Mouse (Mus musculus): ENCODE results near the gene Hist1h3i. TPM values are rescaled to one million over a fixed set of nuclear protein-coding genes. Genes with fewer than 3 reads are reported as not detected.
"Not testable (repeated sequence)": the region's sequence is repeated elsewhere in the genome, so short reads cannot be mapped to it uniquely, and the experiment has no call there.

The Hist1h3i gene
- polyA plus RNA-seq (2014; fragmentation: Nextera tagmentation; extraction: Ambion mirVana), result 127 and 141 TPM in 2 replicates

DNA sequence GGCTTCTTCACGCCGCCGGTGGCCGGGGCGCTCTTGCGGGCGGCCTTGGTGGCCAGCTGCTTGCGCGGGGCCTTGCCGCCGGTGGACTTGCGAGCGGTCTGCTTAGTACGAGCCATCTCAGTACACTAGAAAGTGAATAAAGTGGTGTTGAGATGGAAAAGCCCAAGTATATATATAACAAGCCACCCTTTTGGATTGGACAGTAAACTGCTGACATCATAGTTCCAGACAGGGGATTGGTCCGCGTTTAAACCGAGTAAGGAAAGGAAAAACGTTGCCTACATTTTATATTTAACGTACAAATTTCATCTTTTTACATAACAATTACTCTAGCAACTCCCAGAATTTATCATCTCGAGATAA, at the start of gene Hist1h3i:
TSS of gene Hist1h3i (minus strand) at position 116 of the 363 bp plus-strand sequence.
- ATAC-seq (ENCODE audit: low read depth) (peak; percentile 70), DNase-seq (ENCODE audit: low spot score) (peak; percentile 97)
- under 1% methylated on average over 13 of the region's 20 CpGs for WGBS
- Histone ChIP-seq H3K9ac (ENCODE audit: low read depth, low read length) (peak within 1 kb of the TSS; percentile 71), H3K4me2 (ENCODE audit: low read depth, low read length) (peak within 1 kb of the TSS; percentile 60), H3K27me3 (replicated peaks; ENCODE audit: control insufficient read depth, insufficient read depth, low read length) (no peaks in the 10 kb centered on the region), H3K4me1 (ENCODE audit: control insufficient read depth, insufficient read depth, low read length) (peaks cover 34% of the 10 kb centered on the region), H3K27ac (replicated peaks; ENCODE audit: low read depth, low read length) (peak within 1 kb of the TSS; percentile 90), H3K4me3 (ENCODE audit: low read depth, low read length) (peak within 1 kb of the TSS; percentile 44), H3K9me3 (ENCODE audit: control insufficient read depth, low read length) (no peaks in the 10 kb centered on the region), H3K36me3 (ENCODE audit: control insufficient read depth, insufficient read depth, low read length) (no peaks in the 10 kb centered on the region)

DNA sequence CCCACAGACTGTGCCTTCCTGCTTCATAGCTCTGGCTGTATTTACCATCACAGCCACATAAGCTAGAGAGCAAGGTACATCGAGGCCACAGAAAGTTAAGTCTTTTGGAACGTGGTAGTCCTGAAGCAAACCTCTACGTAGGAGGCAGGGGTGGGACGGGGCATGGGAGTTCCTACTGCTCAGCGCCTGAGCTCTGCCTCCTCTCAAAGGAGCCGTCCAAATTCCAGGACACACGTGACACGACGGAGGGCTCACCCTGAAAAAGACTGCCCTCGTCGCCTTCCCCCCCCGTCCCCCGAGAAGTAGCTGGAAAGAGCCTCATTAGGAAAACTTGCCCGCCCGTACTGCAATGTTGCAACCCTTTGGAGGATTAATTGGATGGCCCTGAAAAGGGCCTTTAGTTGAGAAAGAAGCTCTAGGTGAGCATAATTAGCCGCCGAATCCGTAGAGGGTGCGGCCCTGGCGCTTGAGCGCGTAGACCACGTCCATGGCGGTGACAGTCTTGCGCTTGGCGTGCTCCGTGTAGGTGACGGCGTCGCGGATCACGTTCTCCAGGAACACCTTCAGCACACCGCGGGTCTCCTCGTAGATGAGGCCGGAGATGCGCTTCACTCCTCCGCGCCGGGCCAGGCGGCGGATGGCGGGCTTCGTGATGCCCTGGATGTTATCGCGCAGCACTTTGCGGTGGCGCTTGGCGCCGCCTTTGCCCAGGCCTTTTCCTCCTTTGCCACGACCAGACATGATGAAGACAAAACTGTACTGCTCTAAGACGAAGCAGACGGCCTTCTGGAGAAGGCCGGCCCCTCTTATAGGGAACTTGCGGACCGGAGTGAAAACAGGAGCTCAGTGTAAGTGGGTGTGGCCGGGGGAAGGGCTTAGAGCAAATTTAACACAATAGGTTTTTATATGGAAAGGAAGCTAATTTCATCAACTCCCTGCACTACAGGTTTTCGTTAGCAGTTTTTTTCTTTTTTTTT, 48.5 kb upstream of the Hist1h3i start, which contains the start of gene Hist1h4n:
TSS of gene Hist1h4n (minus strand) at position 779 of the 977 bp plus-strand sequence.
- H3K27ac ChIP-seq (replicated peaks; ENCODE audit: low read depth, low read length); H3K9ac ChIP-seq (ENCODE audit: low read depth, low read length); DNase-seq (ENCODE audit: low spot score); H3K4me1 ChIP-seq (ENCODE audit: control insufficient read depth, insufficient read depth, low read length); H3K36me3 ChIP-seq (ENCODE audit: control insufficient read depth, insufficient read depth, low read length); H3K27me3 ChIP-seq (replicated peaks; ENCODE audit: control insufficient read depth, insufficient read depth, low read length); H3K9me3 ChIP-seq (ENCODE audit: control insufficient read depth, low read length): not testable (repeated sequence)
- WGBS, result 0% methylated on average over 5 of the region's 58 CpGs
- ATAC-seq (ENCODE audit: low read depth), result peak; percentile 83
- Histone ChIP-seq H3K4me3 (ENCODE audit: low read depth, low read length) (0 out of 2 replicates have a peak within 1 kb of the TSS, but pooled peaks have one; percentile 15), H3K4me2 (ENCODE audit: low read depth, low read length) (0 out of 2 replicates have a peak within 1 kb of the TSS, but pooled peaks have one; percentile 32)

DNA sequence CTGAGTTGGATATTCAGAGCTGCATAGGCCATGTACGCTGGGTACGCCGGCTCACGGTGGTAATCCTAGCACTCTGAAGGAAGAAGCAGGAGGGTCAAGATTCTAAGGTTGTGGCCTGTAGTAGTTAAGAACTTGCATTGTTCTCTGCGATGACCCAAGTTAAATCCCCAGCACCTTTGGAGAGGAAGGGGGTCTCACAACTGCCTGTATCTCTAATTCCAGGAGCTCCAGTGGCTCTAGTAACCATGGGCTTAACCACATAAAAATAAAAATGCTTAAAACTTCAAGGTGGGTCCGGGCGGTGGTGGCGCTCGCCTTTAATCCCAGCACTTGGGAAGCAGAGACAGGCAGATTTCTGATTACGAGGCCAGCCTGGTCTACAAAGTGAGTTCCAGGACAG, 47.2 kb upstream of the Hist1h3i start:
- H3K4me2 ChIP-seq (ENCODE audit: low read depth, low read length), result no peak overlapping the region
- H3K9me3 ChIP-seq (ENCODE audit: control insufficient read depth, low read length), result no peaks in the 10 kb centered on the region
- DNase-seq (ENCODE audit: low spot score) (no peak), ATAC-seq (ENCODE audit: low read depth) (no peak)
- WGBS, result 89% methylated on average over 10 of the region's 10 CpGs
- no peaks in the 10 kb centered on the region for H3K36me3 ChIP-seq (ENCODE audit: control insufficient read depth, insufficient read depth, low read length)
- H3K9ac ChIP-seq (ENCODE audit: low read depth, low read length), result no peak overlapping the region
- no peak overlapping the region for H3K4me3 ChIP-seq (ENCODE audit: low read depth, low read length)
- no peak overlapping the region for H3K27ac ChIP-seq (replicated peaks; ENCODE audit: low read depth, low read length)
- H3K4me1 ChIP-seq (ENCODE audit: control insufficient read depth, insufficient read depth, low read length), result no peaks in the 10 kb centered on the region
- H3K27me3 ChIP-seq (replicated peaks; ENCODE audit: control insufficient read depth, insufficient read depth, low read length), result no peaks in the 10 kb centered on the region

DNA sequence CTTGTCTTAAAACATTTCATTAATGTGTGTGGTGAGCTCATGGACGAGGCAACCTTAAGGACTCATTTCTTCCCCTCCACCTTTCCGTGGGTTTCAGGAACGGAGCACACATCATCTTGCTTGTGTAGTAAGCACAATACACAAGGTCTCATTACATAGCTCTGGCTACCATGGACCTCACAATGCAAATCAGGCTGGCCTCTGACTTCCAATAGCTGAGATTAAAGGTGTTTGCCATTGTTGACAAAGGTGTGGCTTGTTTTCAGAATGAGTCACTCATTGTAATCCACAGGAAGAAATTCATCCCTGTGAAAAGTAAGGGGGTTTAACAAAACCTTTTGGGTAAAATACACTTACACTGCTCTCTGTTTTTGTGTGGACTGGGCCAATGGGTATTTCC, 45.3 kb upstream of the Hist1h3i start:
- 86% methylated on average over 3 of the region's 3 CpGs for WGBS
- no peaks in the 10 kb centered on the region for H3K9me3 ChIP-seq (ENCODE audit: control insufficient read depth, low read length)
- H3K4me2 ChIP-seq (ENCODE audit: low read depth, low read length), result no peak overlapping the region
- H3K4me1 ChIP-seq (ENCODE audit: control insufficient read depth, insufficient read depth, low read length), result no peaks in the 10 kb centered on the region
- H3K36me3 ChIP-seq (ENCODE audit: control insufficient read depth, insufficient read depth, low read length), result no peaks in the 10 kb centered on the region
- H3K27ac ChIP-seq (replicated peaks; ENCODE audit: low read depth, low read length), result no peak overlapping the region
- H3K27me3 ChIP-seq (replicated peaks; ENCODE audit: control insufficient read depth, insufficient read depth, low read length), result no peaks in the 10 kb centered on the region
- H3K4me3 ChIP-seq (ENCODE audit: low read depth, low read length), result no peak overlapping the region
- H3K9ac ChIP-seq (ENCODE audit: low read depth, low read length), result no peak overlapping the region
- DNase-seq (ENCODE audit: low spot score) (no peak), ATAC-seq (ENCODE audit: low read depth) (no peak)

DNA sequence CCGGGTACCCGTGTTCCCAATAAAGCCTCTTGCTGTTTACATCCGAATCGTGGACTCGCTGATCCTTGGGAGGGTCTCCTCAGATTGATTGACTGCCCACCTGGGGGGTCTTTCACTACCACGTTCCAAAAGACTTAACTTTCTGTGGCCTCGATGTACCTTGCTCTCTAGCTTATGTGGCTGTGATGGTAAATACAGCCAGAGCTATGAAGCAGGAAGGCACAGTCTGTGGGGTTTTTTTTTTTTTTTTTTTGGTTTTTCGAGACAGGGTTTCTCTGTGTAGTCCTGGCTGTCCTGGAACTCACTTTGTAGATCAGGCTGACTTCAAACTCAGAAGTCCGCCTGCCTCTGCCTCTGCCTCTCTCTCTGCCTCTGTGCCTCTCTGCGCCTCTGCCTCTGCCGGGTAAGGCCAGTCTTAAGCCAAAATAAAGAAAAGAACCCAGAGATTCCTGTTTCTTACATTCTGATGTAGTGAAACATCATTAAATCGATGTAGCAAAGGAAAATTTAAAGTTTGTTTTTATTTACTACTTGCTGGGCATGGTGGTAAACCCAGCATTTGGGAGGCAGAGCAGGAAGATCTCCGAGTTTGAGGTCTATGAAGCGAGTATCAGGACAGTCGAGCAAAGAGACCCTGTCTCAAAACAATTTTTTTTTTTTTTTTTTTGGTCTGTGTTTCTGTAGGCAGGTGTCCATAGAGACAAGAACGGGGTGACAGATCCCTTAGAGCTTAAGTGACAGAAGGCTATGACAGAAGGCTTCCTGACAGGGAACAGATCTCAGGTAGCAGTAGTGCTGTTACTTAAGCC, 37.1 kb upstream of the Hist1h3i start:
- not testable (repeated sequence) for H3K4me1 ChIP-seq (ENCODE audit: control insufficient read depth, insufficient read depth, low read length)

DNA sequence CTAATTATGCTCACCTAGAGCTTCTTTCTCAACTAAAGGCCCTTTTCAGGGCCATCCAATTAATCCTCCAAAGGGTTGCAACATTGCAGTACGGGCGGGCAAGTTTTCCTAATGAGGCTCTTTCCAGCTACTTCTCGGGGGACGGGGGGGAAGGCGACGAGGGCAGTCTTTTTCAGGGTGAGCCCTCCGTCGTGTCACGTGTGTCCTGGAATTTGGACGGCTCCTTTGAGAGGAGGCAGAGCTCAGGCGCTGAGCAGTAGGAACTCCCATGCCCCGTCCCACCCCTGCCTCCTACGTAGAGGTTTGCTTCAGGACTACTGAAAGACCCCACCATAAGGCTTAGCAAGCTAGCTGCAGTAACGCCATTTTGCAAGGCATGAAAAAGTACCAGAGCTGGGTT, 28.9 kb upstream of the Hist1h3i start:
- WGBS, result 0% methylated on average over 11 of the region's 14 CpGs
- H3K27me3 ChIP-seq (replicated peaks; ENCODE audit: control insufficient read depth, insufficient read depth, low read length); H3K9me3 ChIP-seq (ENCODE audit: control insufficient read depth, low read length); DNase-seq (ENCODE audit: low spot score); H3K36me3 ChIP-seq (ENCODE audit: control insufficient read depth, insufficient read depth, low read length); H3K9ac ChIP-seq (ENCODE audit: low read depth, low read length); H3K27ac ChIP-seq (replicated peaks; ENCODE audit: low read depth, low read length); H3K4me1 ChIP-seq (ENCODE audit: control insufficient read depth, insufficient read depth, low read length): not testable (repeated sequence)
- H3K4me3 ChIP-seq (ENCODE audit: low read depth, low read length), result 0 out of 2 replicates have a peak overlapping the region, but pooled peaks have one; percentile 17
- H3K4me2 ChIP-seq (ENCODE audit: low read depth, low read length), result peak overlapping the region; percentile 45
- ATAC-seq (ENCODE audit: low read depth), result peak; percentile 39

More for the DNA sequence above, 37.1 kb upstream of the Hist1h3i start:
- not testable (repeated sequence) for H3K4me3 ChIP-seq (ENCODE audit: low read depth, low read length); H3K9me3 ChIP-seq (ENCODE audit: control insufficient read depth, low read length); H3K27me3 ChIP-seq (replicated peaks; ENCODE audit: control insufficient read depth, insufficient read depth, low read length); H3K4me2 ChIP-seq (ENCODE audit: low read depth, low read length); DNase-seq (ENCODE audit: low spot score); H3K9ac ChIP-seq (ENCODE audit: low read depth, low read length); H3K36me3 ChIP-seq (ENCODE audit: control insufficient read depth, insufficient read depth, low read length); ATAC-seq (ENCODE audit: low read depth); H3K27ac ChIP-seq (replicated peaks; ENCODE audit: low read depth, low read length)
- WGBS, result 66% methylated on average over 6 of the region's 16 CpGs

DNA sequence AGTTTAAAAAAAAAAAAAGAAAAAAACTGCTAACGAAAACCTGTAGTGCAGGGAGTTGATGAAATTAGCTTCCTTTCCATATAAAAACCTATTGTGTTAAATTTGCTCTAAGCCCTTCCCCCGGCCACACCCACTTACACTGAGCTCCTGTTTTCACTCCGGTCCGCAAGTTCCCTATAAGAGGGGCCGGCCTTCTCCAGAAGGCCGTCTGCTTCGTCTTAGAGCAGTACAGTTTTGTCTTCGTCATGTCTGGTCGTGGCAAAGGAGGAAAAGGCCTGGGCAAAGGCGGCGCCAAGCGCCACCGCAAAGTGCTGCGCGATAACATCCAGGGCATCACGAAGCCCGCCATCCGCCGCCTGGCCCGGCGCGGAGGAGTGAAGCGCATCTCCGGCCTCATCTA, 28.4 kb upstream of the Hist1h3i start, which contains the start of gene Hist1h4m:
TSS of gene Hist1h4m (plus strand) at position 208 of the 400 bp plus-strand sequence.
- H3K4me2 ChIP-seq (ENCODE audit: low read depth, low read length), result peak within 1 kb of the TSS; percentile 45
- not testable (repeated sequence) for H3K4me1 ChIP-seq (ENCODE audit: control insufficient read depth, insufficient read depth, low read length); H3K9ac ChIP-seq (ENCODE audit: low read depth, low read length); H3K27me3 ChIP-seq (replicated peaks; ENCODE audit: control insufficient read depth, insufficient read depth, low read length); H3K9me3 ChIP-seq (ENCODE audit: control insufficient read depth, low read length); H3K27ac ChIP-seq (replicated peaks; ENCODE audit: low read depth, low read length); H3K36me3 ChIP-seq (ENCODE audit: control insufficient read depth, insufficient read depth, low read length); DNase-seq (ENCODE audit: low spot score)
- no CpG with 5 or more reads among the region's 24 CpGs for WGBS
- peak; percentile 59 for ATAC-seq (ENCODE audit: low read depth)
- H3K4me3 ChIP-seq (ENCODE audit: low read depth, low read length), result 0 out of 2 replicates have a peak within 1 kb of the TSS, but pooled peaks have one; percentile 17

DNA sequence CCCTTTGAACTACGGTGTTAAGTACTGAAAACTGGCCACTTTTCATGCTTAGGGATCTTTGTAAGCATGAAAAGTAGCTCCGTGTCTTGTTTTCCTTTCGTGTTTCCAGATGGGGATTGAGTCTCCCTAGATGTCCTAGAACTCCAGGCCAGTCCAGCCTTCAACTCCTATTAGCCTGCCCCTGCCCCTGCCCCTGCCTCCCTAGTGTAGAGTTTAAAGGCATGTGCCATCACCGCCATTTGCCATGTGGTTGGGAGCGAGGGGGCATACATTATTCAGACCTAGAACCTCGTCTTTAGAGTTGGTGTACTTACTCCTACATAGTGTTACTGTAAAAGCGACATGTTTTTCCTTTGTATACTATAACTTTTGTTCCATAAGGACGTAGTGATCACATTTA, 27.9 kb upstream of the Hist1h3i start:
- not testable (repeated sequence) for H3K27me3 ChIP-seq (replicated peaks; ENCODE audit: control insufficient read depth, insufficient read depth, low read length); H3K4me2 ChIP-seq (ENCODE audit: low read depth, low read length); H3K9ac ChIP-seq (ENCODE audit: low read depth, low read length); H3K4me1 ChIP-seq (ENCODE audit: control insufficient read depth, insufficient read depth, low read length); H3K27ac ChIP-seq (replicated peaks; ENCODE audit: low read depth, low read length); H3K4me3 ChIP-seq (ENCODE audit: low read depth, low read length); DNase-seq (ENCODE audit: low spot score); H3K9me3 ChIP-seq (ENCODE audit: control insufficient read depth, low read length); H3K36me3 ChIP-seq (ENCODE audit: control insufficient read depth, insufficient read depth, low read length)
- 0 out of 2 replicates have a peak, but pooled peaks have one; percentile 10 for ATAC-seq (ENCODE audit: low read depth)
- WGBS, result no CpG with 5 or more reads among the region's 8 CpGs
